Mouse (Mus musculus): ENCODE measurements around the gene Olfr1359. TPM values are rescaled to one million over a fixed set of nuclear protein-coding genes. Genes with fewer than 3 reads are reported as not detected.
"Not testable (repeated sequence)": the region's sequence is repeated elsewhere in the genome, so short reads cannot be mapped to it uniquely, and the experiment has no call there.

The Olfr1359 gene
- polyA plus RNA-seq (2012; rRNA removed), result not detected in 2 replicates

GRCm38 (mm10) chr13:21697811-21698210 is at the start of gene Olfr1359:
Gene Olfr1359, plus strand, starts transcription at chr13:21698111.
- no peak for DNase-seq (ENCODE audit: low read depth, low spot score)

DNA sequence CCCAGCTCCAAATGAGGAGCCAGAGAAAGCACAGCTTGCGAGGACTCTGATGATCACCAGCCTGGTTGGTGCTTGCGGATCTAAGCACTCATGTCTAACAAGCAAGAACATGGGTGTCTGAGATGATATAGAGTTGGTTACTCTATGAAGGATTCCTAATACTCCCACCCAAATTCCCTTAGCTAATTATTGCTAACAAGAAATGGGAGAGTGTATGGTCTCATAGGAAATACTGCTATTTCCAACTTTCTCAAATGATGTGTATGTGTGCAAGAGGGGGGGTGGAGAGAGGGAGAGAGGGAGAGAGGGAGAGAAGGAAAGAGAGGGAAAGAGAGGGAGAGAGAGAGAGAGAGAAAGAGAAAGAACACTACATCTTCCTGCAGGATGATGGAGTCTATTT is 34.6 kb upstream of the Olfr1359 start, which contains the start of gene Olfr1361:
Gene Olfr1361, minus strand, starts transcription at position 101 of the 400 bp plus-strand sequence.
- 53% methylated on average over 2 of the region's 2 CpGs for WGBS

DNA sequence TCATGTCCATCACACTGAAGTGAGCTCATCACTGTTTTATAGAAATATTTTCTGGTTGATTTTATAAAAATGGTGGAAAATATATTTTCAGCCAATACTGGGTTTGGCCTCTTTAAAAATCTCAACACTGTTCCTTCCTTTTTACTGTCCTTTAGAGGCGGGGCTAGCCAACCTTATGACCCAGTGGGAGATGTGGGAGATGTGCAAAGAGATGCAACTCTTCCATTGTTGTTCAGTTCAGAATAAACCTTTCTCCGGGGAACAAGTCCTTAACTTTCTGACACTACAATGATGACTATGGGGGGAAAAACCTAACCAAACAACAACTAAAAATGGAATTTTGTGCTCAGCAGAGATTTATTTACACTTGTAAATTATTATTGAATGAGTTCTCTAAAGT is 20.6 kb upstream of the Olfr1359 start, which contains the start of gene Olfr1360:
Gene Olfr1360, minus strand, starts transcription at position 101 of the 400 bp plus-strand sequence.
- 80% methylated on average over 2 of the region's 2 CpGs for WGBS

More for the DNA sequence above, 34.6 kb upstream of the Olfr1359 start, which contains the start of gene Olfr1361:
- DNase-seq (ENCODE audit: low read depth, low spot score), result no peak

DNA sequence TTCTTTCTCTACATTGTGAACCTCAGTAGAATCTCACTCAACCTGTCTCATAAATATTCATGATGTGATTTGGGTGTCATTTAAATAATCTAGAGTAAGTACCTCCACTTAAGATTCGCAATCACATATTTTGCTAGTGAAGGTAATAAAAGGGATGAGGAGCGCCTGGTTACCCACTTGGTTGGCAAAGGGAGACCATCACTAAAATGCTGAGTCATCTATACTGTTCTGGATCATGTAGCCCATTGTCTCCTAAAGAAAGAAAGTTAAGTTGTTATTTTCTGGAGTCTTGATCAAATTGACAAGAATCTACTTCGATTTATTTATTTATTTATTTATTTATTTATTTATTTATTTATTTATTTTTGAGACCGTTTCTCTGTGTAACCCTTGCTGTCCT is 8.8 kb downstream of the Olfr1359 start:
- no peak for DNase-seq (ENCODE audit: low read depth, low spot score)
- 48% methylated on average over 4 of the region's 4 CpGs for WGBS

More for the DNA sequence above, 20.6 kb upstream of the Olfr1359 start, which contains the start of gene Olfr1360:
- DNase-seq (ENCODE audit: low read depth, low spot score), result no peak

DNA sequence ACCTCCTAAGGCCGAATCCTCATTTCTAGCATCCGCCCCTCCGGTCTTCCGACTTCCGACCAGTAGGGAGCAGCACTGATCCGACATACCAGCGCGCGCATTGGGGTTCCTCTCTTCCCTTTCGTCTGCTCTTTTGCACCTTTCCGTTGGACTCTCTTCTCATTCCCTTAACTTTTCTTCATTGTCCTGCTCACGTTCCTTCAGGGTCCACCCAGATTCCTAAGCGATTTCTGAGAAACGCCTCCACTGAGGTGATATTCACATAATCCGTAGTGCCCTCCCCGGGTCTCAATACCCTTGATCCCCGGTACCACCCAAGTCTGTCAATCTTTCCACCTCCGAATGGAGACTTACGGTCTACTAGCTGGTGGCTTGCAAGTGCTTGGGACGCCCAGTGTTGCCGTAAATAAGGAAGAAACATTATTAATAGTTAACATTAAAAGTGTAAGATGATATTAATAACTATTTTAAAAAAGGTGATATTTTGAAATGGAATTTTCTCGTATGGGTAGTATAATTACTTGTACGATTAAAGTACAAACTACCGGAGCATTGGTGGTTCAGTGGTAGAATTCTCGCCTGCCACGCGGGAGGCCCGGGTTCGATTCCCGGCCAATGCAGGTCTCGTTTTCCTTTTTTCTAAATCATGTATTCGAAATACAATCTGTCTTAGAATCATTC is 12.3 kb downstream of the Olfr1359 start:
- DNase-seq (ENCODE audit: low read depth, low spot score), result peak; percentile 66
- 1% methylated on average over 32 of the region's 32 CpGs for WGBS

DNA sequence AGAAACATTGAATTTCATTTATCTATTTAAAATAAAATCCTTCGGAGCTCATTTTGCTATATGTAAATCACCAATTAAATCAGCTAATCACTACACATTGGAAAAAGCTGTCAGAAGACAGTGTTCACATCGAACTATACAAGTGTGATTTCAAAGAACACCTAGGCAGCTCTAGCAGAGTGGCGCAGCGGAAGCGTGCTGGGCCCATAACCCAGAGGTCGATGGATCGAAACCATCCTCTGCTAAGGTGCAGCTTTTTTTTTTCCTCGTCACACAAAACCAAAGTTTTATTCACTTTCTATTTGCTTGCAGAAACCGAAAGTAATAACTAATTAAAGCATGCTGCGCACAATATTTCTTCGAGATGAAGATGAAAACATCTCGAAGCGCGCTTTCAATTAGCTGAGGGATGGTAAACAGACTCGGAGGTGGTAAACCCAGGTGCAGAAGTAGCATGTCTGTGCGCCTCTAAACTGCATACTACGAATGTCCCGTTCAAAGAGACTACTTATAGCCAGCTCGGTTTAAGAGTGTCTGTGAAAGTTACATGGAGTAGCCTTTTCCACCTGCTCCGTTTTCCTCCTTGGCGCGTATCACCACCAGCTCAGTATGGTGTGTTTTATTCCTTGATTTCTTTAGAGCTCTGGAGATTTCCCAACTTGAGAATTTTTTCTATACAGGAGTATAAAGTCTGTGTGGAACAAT is 13.1 kb downstream of the Olfr1359 start:
- WGBS, result 4% methylated on average over 22 of the region's 22 CpGs

GRCm38 (mm10) chr13:21711698-21712097 is 13.8 kb downstream of the Olfr1359 start:
- 16% methylated on average over 4 of the region's 4 CpGs for WGBS
- no peak for DNase-seq (ENCODE audit: low read depth, low spot score)

More for the DNA sequence above, 13.1 kb downstream of the Olfr1359 start:
- DNase-seq (ENCODE audit: low read depth, low spot score), result no peak

GRCm38 (mm10) chr13:21714725-21715124 is 16.8 kb downstream of the Olfr1359 start:
- DNase-seq (ENCODE audit: low read depth, low spot score), result peak; percentile 45
- under 1% methylated on average over 7 of the region's 7 CpGs for WGBS

- under 1% methylated on average over 22 of the region's 22 CpGs for WGBS
- no peak for DNase-seq (ENCODE audit: low read depth, low spot score)
Measured at GRCm38 (mm10) chr13:21715131-21715863, 17.4 kb downstream of the Olfr1359 start.

DNA sequence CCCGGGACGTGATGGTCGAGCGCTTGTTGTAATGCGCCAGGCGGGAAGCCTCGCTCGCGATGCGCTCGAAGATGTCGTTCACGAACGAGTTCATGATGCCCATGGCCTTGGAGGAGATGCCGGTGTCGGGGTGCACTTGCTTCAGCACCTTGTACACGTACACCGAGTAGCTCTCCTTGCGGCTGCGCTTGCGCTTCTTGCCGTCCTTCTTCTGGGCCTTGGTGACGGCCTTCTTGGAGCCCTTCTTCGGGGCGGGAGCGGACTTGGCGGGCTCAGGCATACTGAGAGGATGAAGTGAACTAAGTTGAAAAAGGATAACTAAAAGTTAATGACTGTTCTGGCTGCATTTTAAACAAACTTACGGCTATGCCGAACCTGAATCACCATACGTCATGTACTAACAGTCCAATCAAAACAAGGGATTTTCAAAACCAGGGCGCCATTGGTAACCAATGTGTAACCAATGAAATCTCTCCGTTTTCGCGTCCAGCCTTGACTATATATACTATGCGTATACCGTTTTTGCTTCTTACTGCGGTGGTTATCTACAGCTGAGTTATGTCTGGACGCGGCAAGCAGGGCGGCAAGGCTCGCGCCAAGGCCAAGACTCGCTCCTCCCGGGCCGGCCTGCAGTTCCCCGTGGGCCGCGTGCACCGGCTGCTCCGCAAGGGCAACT is 18.1 kb downstream of the Olfr1359 start, which contains the start of the genes Hist1h2bl and Hist1h2ai:
Gene Hist1h2bl, minus strand, starts transcription at position 280 of the 676 bp plus-strand sequence.
Gene Hist1h2ai, plus strand, starts transcription at position 559 of the 676 bp plus-strand sequence.
- WGBS, result under 1% methylated on average over 40 of the region's 50 CpGs
- DNase-seq (ENCODE audit: low read depth, low spot score), result peak; percentile 87

GRCm38 (mm10) chr13:21716540-21717391 is 18.9 kb downstream of the Olfr1359 start:
- under 1% methylated on average over 20 of the region's 38 CpGs for WGBS
- not testable (repeated sequence) for DNase-seq (ENCODE audit: low read depth, low spot score)

GRCm38 (mm10) chr13:21717397-21718357 is 19.8 kb downstream of the Olfr1359 start, which contains the start of gene Hist1h3h:
Gene Hist1h3h, plus strand, starts transcription at chr13:21717659.
- WGBS, result 4% methylated on average over 31 of the region's 56 CpGs
- DNase-seq (ENCODE audit: low read depth, low spot score), result peak; percentile 75

GRCm38 (mm10) chr13:21718381-21719080 is 20.6 kb downstream of the Olfr1359 start:
- WGBS, result 72% methylated on average over 4 of the region's 4 CpGs
- no peak for DNase-seq (ENCODE audit: low read depth, low spot score)

DNA sequence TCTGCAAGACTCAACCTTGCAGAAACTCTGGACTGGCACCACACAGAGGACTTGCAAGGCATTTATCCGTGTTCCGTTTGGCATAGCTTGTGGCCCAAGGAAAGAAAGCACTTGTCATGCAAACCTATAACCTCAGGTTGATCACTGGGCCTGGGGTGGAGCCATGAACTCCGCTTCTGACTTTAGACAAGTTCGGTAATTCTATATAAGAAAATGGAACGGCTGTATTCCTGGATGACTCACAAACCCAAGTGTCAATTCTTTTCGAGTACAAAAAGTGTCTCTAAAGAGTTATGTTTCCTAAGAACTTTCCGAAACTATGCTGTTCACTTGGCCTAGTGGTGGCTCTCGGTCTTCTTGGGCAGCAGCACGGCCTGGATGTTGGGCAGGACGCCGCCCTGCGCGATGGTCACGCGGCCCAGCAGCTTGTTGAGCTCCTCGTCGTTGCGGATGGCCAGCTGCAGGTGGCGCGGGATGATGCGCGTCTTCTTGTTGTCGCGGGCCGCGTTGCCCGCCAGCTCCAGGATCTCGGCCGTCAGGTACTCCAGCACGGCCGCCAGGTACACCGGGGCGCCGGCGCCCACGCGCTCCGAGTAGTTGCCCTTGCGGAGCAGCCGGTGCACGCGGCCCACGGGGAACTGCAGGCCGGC is 23.3 kb downstream of the Olfr1359 start:
- WGBS, result 3% methylated on average over 21 of the region's 44 CpGs
- not testable (repeated sequence) for DNase-seq (ENCODE audit: low read depth, low spot score)

- DNase-seq (ENCODE audit: low read depth, low spot score), result peak; percentile 84
- WGBS, result under 1% methylated on average over 37 of the region's 37 CpGs
Measured at GRCm38 (mm10) chr13:21721757-21722372, 24.0 kb downstream of the Olfr1359 start, which contains the start of gene Hist1h2bm. Gene Hist1h2bm, plus strand, starts transcription at chr13:21722044.
